Mouse (Mus musculus): ENCODE measurements at regions not wholly inside any gene's neighbourhood (a gene's known extent, or its start where the extent isn't known, plus 50 kb on each side); places are given as distances from the start of the nearest gene placed in this dataset.

DNA sequence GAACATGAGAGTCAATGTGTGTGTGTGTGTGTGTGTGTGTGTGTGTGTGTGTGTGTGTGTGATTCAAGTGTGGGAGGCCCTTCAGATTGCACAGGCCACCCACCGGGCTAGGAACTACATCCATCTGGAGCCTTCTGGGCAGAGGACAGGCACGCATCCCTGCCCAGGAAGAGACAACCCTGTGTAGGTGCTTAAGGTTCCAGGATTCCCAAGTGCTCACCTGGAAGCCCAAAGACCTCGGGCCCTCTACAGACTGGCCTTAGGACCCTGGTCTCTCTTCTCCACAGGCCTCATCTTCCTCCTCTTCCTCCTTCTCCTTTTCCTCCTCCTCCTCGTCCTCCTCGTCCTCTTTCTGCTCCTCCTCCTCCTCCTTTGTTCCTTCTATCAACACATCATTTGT, 53.8 kb upstream of the Ezh2 start:
- TF ChIP-seq CTCF (IDR thresholded peaks at IDR 0.05; ENCODE audit: borderline replicate concordance, control insufficient read depth, extremely low read depth, insufficient read depth, low read length, poor library complexity) (no peak), POLR2A (IDR thresholded peaks at IDR 0.05; ENCODE audit: control insufficient read depth, extremely low read depth, insufficient read depth, low read length, poor library complexity) (no peak)

Measured in thymus, adult 2 months (tissue).